Mouse (Mus musculus) CH12.LX (cell line): ENCODE measurements around the gene Dnajc6.

ENCODE experiments used
- POLR2A ChIP-seq: IDR thresholded peaks from 2 replicates; pipeline ENCODE4 v1.6.1; 2011; ENCODE audit warnings: low read depth, mild to moderate bottlenecking, improper control_type of control experiment, low read length
- TBP ChIP-seq: conservative IDR thresholded peaks from 2 replicates; pipeline ENCODE4 v1.6.1; 2011; ENCODE audit warnings: low read depth, low read length, improper control_type of control experiment
- ZMIZ1 ChIP-seq: IDR thresholded peaks from 2 replicates; pipeline ENCODE4 v1.6.1; 2012; ENCODE audit warnings: low read depth, mild to moderate bottlenecking, inconsistent platforms, low read length, improper control_type of control experiment

- TF ChIP-seq TBP (no peak), POLR2A (no peak), ZMIZ1 (no peak)
These were observed 157.8 kb downstream of the Dnajc6 start for GRCm38 (mm10) chr4:101654256-101654655.
